Mouse (Mus musculus): ENCODE measurements around the gene Thpo. TPM values are rescaled to one million over a fixed set of nuclear protein-coding genes. Genes with fewer than 3 reads are reported as not detected.
A peak's percentile ranks its signal among the peaks of the same experiment; 100 is the strongest.

Gene Thpo
- polyA plus RNA-seq (2015; fragmentation: Nextera tagmentation; extraction: Ambion mirVana) = 3.2 and 4.0 TPM in 2 replicates

- DNase-seq = no peak
- whole genome bisulfite sequencing (ENCODE audit: insufficient replicate concordance) = 5% methylated on average over 45 of the region's 45 CpGs
Observed at GRCm38 (mm10) chr16:20733731-20734730, at the start of gene Thpo. Thpo (minus strand) TSS chr16:20734511.

DNA sequence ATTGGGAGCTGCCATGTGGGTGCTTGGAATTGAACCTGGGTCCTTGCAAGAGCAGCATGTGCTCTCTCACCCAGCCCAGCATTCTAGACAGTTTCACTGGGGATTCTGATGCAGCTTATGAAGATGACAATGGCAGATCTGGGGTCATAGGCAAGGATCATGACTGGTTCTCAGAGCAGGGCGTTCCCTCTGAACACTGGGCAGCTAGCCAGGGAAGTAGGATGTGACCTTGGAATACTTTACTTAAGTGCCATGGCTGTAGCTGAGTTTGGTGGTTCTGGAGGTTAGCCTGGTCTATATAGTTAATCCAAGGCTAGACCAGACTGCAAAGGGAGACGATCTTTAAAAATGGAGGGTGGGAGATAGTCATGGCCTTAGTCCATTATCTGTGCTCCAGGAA, 49.6 kb upstream of the Thpo start:
- Histone ChIP-seq H3K4me2 (no peak overlapping the region), H3K36me3 (no peaks in the 10 kb centered on the region), H3K4me3 (replicated peaks) (no peak overlapping the region), H3K27me3 (no peaks in the 10 kb centered on the region), H3K9ac (no peak overlapping the region), H3K4me1 (replicated peaks) (no peaks in the 10 kb centered on the region), H3K27ac (no peak overlapping the region), H3K9me3 (replicated peaks) (no peaks in the 10 kb centered on the region)
- DNase-seq = no peak
- ATAC-seq (ENCODE audit: low read depth) = no peak
- WGBS (ENCODE audit: insufficient replicate concordance) = 63% methylated on average over 2 of the region's 2 CpGs

More at GRCm38 (mm10) chr16:20733731-20734730, at the start of gene Thpo:
- no peaks in the 10 kb centered on the region for H3K36me3 ChIP-seq
- H3K27ac ChIP-seq = no peak within 1 kb of the TSS
- H3K4me2 ChIP-seq = peak within 1 kb of the TSS; percentile 69
- H3K9me3 ChIP-seq (replicated peaks) = no peaks in the 10 kb centered on the region
- no peak for ATAC-seq (ENCODE audit: low read depth)
- H3K9ac ChIP-seq = peak within 1 kb of the TSS; percentile 44
- peaks cover 9% of the 10 kb centered on the region; the same call in 1 of the 2 replicates for H3K4me1 ChIP-seq (replicated peaks)
- H3K27me3 ChIP-seq = peaks cover 92% of the 10 kb centered on the region
- H3K4me3 ChIP-seq (replicated peaks) = peak within 1 kb of the TSS; percentile 55

GRCm38 (mm10) chr16:20781101-20781630, 46.9 kb upstream of the Thpo start:
- Histone ChIP-seq H3K9ac (no peak overlapping the region), H3K9me3 (replicated peaks) (no peaks in the 10 kb centered on the region), H3K4me3 (replicated peaks) (no peak overlapping the region), H3K4me2 (no peak overlapping the region), H3K27me3 (no peaks in the 10 kb centered on the region), H3K4me1 (replicated peaks) (no peaks in the 10 kb centered on the region), H3K36me3 (no peaks in the 10 kb centered on the region), H3K27ac (no peak overlapping the region)
- ATAC-seq (ENCODE audit: low read depth) (no peak), DNase-seq (no peak)
- 51% methylated on average over 4 of the region's 4 CpGs for WGBS (ENCODE audit: insufficient replicate concordance)

DNA sequence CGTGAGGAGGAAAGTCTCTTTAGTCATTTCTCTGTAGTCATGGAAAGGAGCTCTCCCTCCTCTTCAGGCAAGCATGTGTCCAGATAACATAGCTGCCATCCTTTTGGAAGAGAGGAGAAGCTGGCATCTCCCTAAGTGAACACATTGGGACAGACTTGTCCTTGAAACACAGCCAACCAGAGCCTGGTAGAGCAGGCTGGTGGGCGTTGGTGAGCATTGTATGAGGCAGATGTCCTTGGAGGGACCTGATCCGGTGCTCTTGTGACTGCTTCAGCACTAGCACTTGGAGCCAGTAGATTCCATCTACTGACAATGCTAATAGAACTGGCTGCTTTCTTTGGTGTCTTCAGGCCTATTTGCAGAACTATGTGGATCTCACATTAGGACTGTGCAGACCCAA, 45.5 kb upstream of the Thpo start:
- ATAC-seq (ENCODE audit: low read depth) (no peak), DNase-seq (no peak)
- H3K4me2 ChIP-seq = no peak overlapping the region
- no peak overlapping the region for H3K4me3 ChIP-seq (replicated peaks)
- no peaks in the 10 kb centered on the region for H3K36me3 ChIP-seq
- no peaks in the 10 kb centered on the region for H3K4me1 ChIP-seq (replicated peaks)
- WGBS (ENCODE audit: insufficient replicate concordance) = 69% methylated on average over 3 of the region's 3 CpGs
- no peaks in the 10 kb centered on the region for H3K9me3 ChIP-seq (replicated peaks)
- H3K9ac ChIP-seq = no peak overlapping the region
- H3K27me3 ChIP-seq = no peaks in the 10 kb centered on the region
- no peak overlapping the region for H3K27ac ChIP-seq

DNA sequence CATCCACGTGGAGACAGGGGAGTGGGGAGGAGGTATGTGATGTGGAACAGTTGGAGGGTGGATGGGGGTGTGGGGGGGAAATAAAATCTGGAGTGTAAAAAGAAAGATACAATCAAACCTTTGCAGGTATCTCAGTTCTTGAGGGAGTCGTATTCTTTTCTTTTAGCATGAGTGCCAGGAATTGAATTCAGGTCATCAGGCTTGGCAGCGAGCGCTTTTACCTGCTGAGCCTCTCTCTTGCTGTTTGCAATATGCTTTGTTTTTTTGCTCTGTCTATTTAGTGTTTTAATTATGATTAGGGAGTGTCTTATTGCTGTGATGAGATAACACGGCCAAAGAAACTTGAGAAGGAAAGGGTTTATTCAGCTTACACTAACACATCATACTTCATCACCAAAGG, 40.7 kb upstream of the Thpo start:
- Histone ChIP-seq H3K27ac (no peak overlapping the region), H3K27me3 (no peaks in the 10 kb centered on the region), H3K4me3 (replicated peaks) (no peak overlapping the region), H3K9me3 (replicated peaks) (no peaks in the 10 kb centered on the region), H3K4me2 (no peak overlapping the region), H3K36me3 (no peaks in the 10 kb centered on the region), H3K4me1 (replicated peaks) (no peaks in the 10 kb centered on the region), H3K9ac (no peak overlapping the region)
- 63% methylated on average over 5 of the region's 5 CpGs for WGBS (ENCODE audit: insufficient replicate concordance)
- ATAC-seq (ENCODE audit: low read depth) (no peak), DNase-seq (no peak)

- Histone ChIP-seq H3K27me3 (no peaks in the 10 kb centered on the region), H3K36me3 (no peaks in the 10 kb centered on the region), H3K4me3 (replicated peaks) (no peak overlapping the region), H3K9me3 (replicated peaks) (no peaks in the 10 kb centered on the region), H3K27ac (no peak overlapping the region), H3K9ac (no peak overlapping the region), H3K4me1 (replicated peaks) (no peaks in the 10 kb centered on the region), H3K4me2 (no peak overlapping the region)
- 39% methylated on average over 9 of the region's 9 CpGs for WGBS (ENCODE audit: insufficient replicate concordance)
- DNase-seq = peak; percentile 10
- ATAC-seq (ENCODE audit: low read depth) = peak; percentile 15; the same call in 1 of the 2 replicates
Observed at GRCm38 (mm10) chr16:20765244-20765643, 30.9 kb upstream of the Thpo start.

DNA sequence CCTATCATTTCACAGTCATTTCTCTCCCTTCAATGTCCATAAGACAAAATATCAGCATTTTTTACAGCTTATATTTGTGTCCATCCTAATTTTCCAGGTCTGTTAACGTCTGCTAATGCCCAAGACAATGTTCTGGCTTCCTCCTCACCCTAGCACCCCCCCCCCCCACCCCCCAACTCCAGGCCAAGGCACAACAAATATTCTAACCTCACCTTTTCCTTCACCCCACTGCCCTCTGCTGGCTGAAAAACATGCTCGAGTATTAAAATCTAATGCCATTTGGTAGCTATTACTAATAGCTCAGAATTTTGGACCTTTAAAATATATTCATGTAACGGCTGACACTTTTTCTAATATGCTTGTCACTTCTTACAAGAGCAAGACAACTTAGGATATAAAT, 27.4 kb upstream of the Thpo start:
- no peak overlapping the region for H3K4me2 ChIP-seq
- peak; percentile 13 for DNase-seq
- no peak overlapping the region for H3K9ac ChIP-seq
- no peaks in the 10 kb centered on the region for H3K4me1 ChIP-seq (replicated peaks)
- no peak for ATAC-seq (ENCODE audit: low read depth)
- H3K9me3 ChIP-seq (replicated peaks) = no peaks in the 10 kb centered on the region
- H3K36me3 ChIP-seq = no peaks in the 10 kb centered on the region
- no peaks in the 10 kb centered on the region; the same call in 1 of the 2 replicates for H3K27me3 ChIP-seq
- no peak overlapping the region for H3K4me3 ChIP-seq (replicated peaks)
- no peak overlapping the region for H3K27ac ChIP-seq
- 8% methylated on average over 3 of the region's 3 CpGs for WGBS (ENCODE audit: insufficient replicate concordance)

DNA sequence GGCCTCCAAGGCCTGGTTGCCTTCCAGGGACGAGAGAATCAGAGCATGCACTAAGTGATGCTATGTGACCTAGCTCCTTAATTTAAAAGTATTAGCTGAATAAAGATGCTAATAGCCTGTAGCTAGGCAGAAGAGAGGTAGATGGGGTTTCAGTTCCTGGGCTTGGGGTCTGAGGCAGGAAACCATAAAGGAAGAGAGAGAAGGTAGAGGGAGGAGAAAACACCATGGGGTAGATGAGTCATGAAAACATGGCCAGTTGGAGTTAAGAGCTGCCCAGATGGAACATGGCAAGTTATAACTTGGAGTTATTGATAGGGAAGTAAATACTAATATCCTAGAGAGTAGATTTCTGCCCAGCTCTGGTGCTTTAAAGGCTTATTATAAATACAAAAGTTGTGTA, 23.1 kb upstream of the Thpo start:
- no peak for DNase-seq
- H3K9me3 ChIP-seq (replicated peaks) = no peaks in the 10 kb centered on the region
- no peak overlapping the region for H3K4me2 ChIP-seq
- no peak for ATAC-seq (ENCODE audit: low read depth)
- H3K27ac ChIP-seq = no peak overlapping the region
- no peaks in the 10 kb centered on the region for H3K4me1 ChIP-seq (replicated peaks)
- H3K36me3 ChIP-seq = no peaks in the 10 kb centered on the region
- no peak overlapping the region for H3K9ac ChIP-seq
- H3K4me3 ChIP-seq (replicated peaks) = no peak overlapping the region
- 53% methylated on average over 1 of the region's 1 CpGs for WGBS (ENCODE audit: insufficient replicate concordance)
- no peaks in the 10 kb centered on the region; the same call in 1 of the 2 replicates for H3K27me3 ChIP-seq

DNA sequence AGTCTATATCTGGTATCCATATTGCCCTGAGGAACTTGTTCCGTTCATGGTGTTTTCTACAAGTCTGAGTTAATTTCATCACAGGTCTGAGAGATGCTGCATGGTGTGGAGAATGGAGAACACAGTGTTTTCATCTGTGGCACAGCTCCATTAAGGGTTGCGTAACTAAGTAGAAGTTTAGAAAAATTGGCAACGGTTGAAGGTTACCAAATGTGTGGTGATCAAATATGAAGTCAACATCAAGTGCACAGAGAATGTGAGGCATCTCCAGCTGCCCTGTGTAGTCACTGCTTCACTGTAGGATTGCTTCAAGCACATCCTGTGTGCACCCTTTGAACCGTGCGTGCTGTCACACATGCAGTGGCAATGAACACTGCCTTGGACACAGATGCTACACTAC, 21.7 kb upstream of the Thpo start:
- no peaks in the 10 kb centered on the region for H3K36me3 ChIP-seq
- no peak overlapping the region for H3K4me3 ChIP-seq (replicated peaks)
- H3K4me1 ChIP-seq (replicated peaks) = no peaks in the 10 kb centered on the region
- H3K27me3 ChIP-seq = no peaks in the 10 kb centered on the region; the same call in 1 of the 2 replicates
- H3K9ac ChIP-seq = no peak overlapping the region
- no peak overlapping the region for H3K27ac ChIP-seq
- ATAC-seq (ENCODE audit: low read depth) (no peak), DNase-seq (no peak)
- no peaks in the 10 kb centered on the region for H3K9me3 ChIP-seq (replicated peaks)
- H3K4me2 ChIP-seq = no peak overlapping the region
- WGBS (ENCODE audit: insufficient replicate concordance) = 75% methylated on average over 5 of the region's 5 CpGs

GRCm38 (mm10) chr16:20750518-20750917, 16.2 kb upstream of the Thpo start:
- Histone ChIP-seq H3K9me3 (replicated peaks) (no peaks in the 10 kb centered on the region), H3K4me1 (replicated peaks) (no peaks in the 10 kb centered on the region), H3K27ac (no peak overlapping the region), H3K36me3 (no peaks in the 10 kb centered on the region), H3K27me3 (0 out of 2 replicates have a peak, but pooled peaks cover 5% of the 10 kb centered on the region), H3K4me2 (no peak overlapping the region), H3K9ac (no peak overlapping the region), H3K4me3 (replicated peaks) (no peak overlapping the region)
- 55% methylated on average over 8 of the region's 8 CpGs for WGBS (ENCODE audit: insufficient replicate concordance)
- ATAC-seq (ENCODE audit: low read depth) = no peak
- no peak for DNase-seq

- H3K9ac ChIP-seq = no peak overlapping the region
- WGBS (ENCODE audit: insufficient replicate concordance) = 63% methylated on average over 6 of the region's 6 CpGs
- H3K4me2 ChIP-seq = no peak overlapping the region
- H3K36me3 ChIP-seq = no peaks in the 10 kb centered on the region
- H3K4me3 ChIP-seq (replicated peaks) = no peak overlapping the region
- H3K27ac ChIP-seq = no peak overlapping the region
- H3K9me3 ChIP-seq (replicated peaks) = no peaks in the 10 kb centered on the region
- 0 out of 2 replicates have a peak, but pooled peaks cover 5% of the 10 kb centered on the region for H3K27me3 ChIP-seq
- no peak for DNase-seq
- no peaks in the 10 kb centered on the region for H3K4me1 ChIP-seq (replicated peaks)
- ATAC-seq (ENCODE audit: low read depth) = no peak
Observed at GRCm38 (mm10) chr16:20746641-20747040, 12.3 kb upstream of the Thpo start.
